Mouse (Mus musculus): ENCODE data around the gene Nop14.
"Not testable (repeated sequence)": the region's sequence is repeated elsewhere in the genome, so short reads cannot be mapped to it uniquely, and the experiment has no call there.

Gene Nop14

GRCm38 (mm10) chr5:34632996-34633395, 27.0 kb downstream of the Nop14 start:
- peak in 1 of 2 experiments; percentile 43 for DNase-seq (ENCODE audit: low spot score in 2 of 2)

GRCm38 (mm10) chr5:34609966-34610365, 50.0 kb downstream of the Nop14 start:
- no peak for DNase-seq (ENCODE audit: low spot score in 2 of 2)

GRCm38 (mm10) chr5:34608226-34608625, 51.7 kb downstream of the Nop14 start:
- DNase-seq (ENCODE audit: low spot score in 2 of 2): no peak

- DNase-seq (ENCODE audit: low spot score in 2 of 2): no peak
Observed at GRCm38 (mm10) chr5:34607100-34607880, 52.7 kb downstream of the Nop14 start.

GRCm38 (mm10) chr5:34604576-34604975, 55.4 kb downstream of the Nop14 start:
- DNase-seq (ENCODE audit: low spot score in 2 of 2): no peak

- no peak for DNase-seq (ENCODE audit: low spot score in 2 of 2)
Observed at GRCm38 (mm10) chr5:34593202-34593727, 66.7 kb downstream of the Nop14 start.

- no peak for DNase-seq (ENCODE audit: low spot score in 2 of 2)
Observed at GRCm38 (mm10) chr5:34592666-34593065, 67.3 kb downstream of the Nop14 start.

- DNase-seq (ENCODE audit: low spot score in 2 of 2): not testable (repeated sequence)
Observed at GRCm38 (mm10) chr5:34592224-34592623, 67.7 kb downstream of the Nop14 start.

- DNase-seq (ENCODE audit: low spot score in 2 of 2): no peak
Observed at GRCm38 (mm10) chr5:34591388-34592004, 68.5 kb downstream of the Nop14 start.

GRCm38 (mm10) chr5:34590702-34591101, 69.2 kb downstream of the Nop14 start:
- DNase-seq (ENCODE audit: low spot score in 2 of 2): no peak

- DNase-seq (ENCODE audit: low spot score in 2 of 2): no peak
Observed at GRCm38 (mm10) chr5:34590059-34590458, 69.9 kb downstream of the Nop14 start.

Measured in spleen, postnatal 10 days (tissue).